Mouse (Mus musculus) midbrain, embryonic 11.5 days (tissue): ENCODE data around the gene 4930486L24Rik. TPM values are rescaled to one million over a fixed set of nuclear protein-coding genes. Genes with fewer than 3 reads are reported as not detected.

Experiments used
- polyA plus RNA-seq: library from polyadenylated mRNA; unstranded; fragments of >200 nt; fragmentation: Nextera tagmentation; extraction: Ambion mirVana; gene quantifications from 2 replicates; pipeline ENCODE4 v1.2.1, GENCODE M21; 2014

Gene 4930486L24Rik
- polyA plus RNA-seq, 1 experiment from 2014 or later, result not detected

Other genes with a start within 250 kb of the 4930486L24Rik start
- gene BC051665, start 78.1 kb downstream of the 4930486L24Rik start, polyA plus RNA-seq, result not detected in 2 replicates
- gene Ctsll3, start 61.6 kb downstream of the 4930486L24Rik start, polyA plus RNA-seq, result not detected in 2 replicates
- 0.16 TPM in 1 of 2 replicates, not detected in the other for gene Gm49392, start 32.4 kb upstream of the 4930486L24Rik start, polyA plus RNA-seq
- gene Ctla2b, start 33.0 kb upstream of the 4930486L24Rik start, polyA plus RNA-seq, result 2.2 and 2.3 TPM in 2 replicates
- not detected in 2 replicates for gene Tpbpb, start 40.4 kb upstream of the 4930486L24Rik start, polyA plus RNA-seq
- not detected in 2 replicates for gene Gm49393, start 71.1 kb upstream of the 4930486L24Rik start, polyA plus RNA-seq
- 0.76 and 1.7 TPM in 2 replicates for gene Gm49391, start 72.1 kb upstream of the 4930486L24Rik start, polyA plus RNA-seq
- 14.6 and 17.7 TPM in 2 replicates for gene Ctla2a, start 72.2 kb upstream of the 4930486L24Rik start, polyA plus RNA-seq
- not detected in 2 replicates for gene Tpbpa, start 77.5 kb upstream of the 4930486L24Rik start, polyA plus RNA-seq
- gene Ctsj, start 141.5 kb upstream of the 4930486L24Rik start, polyA plus RNA-seq, result not detected in 2 replicates
- gene Ctsq, start 176.2 kb upstream of the 4930486L24Rik start, polyA plus RNA-seq, result not detected in 2 replicates